Mouse (Mus musculus): ENCODE results near the gene Olfr1229. TPM values are rescaled to one million over a fixed set of nuclear protein-coding genes. Genes with fewer than 3 reads are reported as not detected.

Gene Olfr1229
- polyA plus RNA-seq (2015; fragmentation: Nextera tagmentation; extraction: Ambion mirVana) = not detected in 2 replicates

DNA sequence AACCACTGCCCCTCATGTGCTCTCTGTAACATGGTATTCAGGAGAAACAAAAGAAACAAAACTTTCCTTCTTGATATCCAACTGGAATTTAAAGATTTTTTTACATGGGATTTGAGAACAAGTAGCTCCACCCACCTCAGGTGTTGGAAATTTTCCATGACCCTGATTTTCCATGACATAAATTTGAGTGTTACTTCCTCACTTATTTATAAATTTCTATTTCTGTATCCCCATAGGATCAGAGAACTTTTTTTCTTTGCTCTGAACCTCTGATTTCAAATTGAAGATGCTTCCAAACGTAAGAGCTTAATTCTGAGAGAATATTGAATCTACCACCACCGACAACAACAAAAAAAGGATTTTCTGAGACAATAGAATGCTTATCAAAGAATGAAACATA, at the start of gene Olfr1229:
Gene Olfr1229, minus strand, starts transcription at position 101 of the 400 bp plus-strand sequence.
- no peaks in the 10 kb centered on the region for H3K27me3 ChIP-seq (replicated peaks)
- 73% methylated on average over 2 of the region's 2 CpGs for WGBS
- H3K9me3 ChIP-seq = no peaks in the 10 kb centered on the region
- H3K4me3 ChIP-seq (replicated peaks) = no peak within 1 kb of the TSS
- H3K4me2 ChIP-seq (replicated peaks) = no peak within 1 kb of the TSS
- H3K9ac ChIP-seq = no peak within 1 kb of the TSS
- H3K4me1 ChIP-seq (replicated peaks) = no peaks in the 10 kb centered on the region
- no peak for ATAC-seq
- H3K27ac ChIP-seq = no peak within 1 kb of the TSS
- H3K36me3 ChIP-seq = no peaks in the 10 kb centered on the region

DNA sequence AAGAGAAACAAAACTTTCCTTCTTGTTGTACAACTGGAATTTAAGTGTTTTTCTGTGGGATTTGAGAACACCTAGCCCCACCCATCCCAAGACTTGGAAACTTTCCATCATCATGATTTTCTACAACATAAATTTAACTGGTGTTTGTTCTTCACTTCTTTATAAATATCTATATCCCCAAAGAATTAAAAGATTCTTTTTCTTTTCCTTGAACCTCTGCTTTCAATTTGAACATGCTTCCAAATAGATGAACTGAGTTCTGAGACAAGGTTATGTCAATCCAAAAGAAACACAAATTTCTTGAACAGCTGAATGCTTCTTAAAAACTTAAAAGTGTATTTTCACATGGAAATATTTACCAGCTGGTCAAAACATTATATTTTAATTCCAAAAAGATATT, 41.8 kb upstream of the Olfr1229 start, which contains the start of gene Olfr1232:
Gene Olfr1232, minus strand, starts transcription at position 101 of the 400 bp plus-strand sequence.
- Histone ChIP-seq H3K27me3 (replicated peaks) (no peaks in the 10 kb centered on the region), H3K4me2 (replicated peaks) (no peak within 1 kb of the TSS), H3K9ac (no peak within 1 kb of the TSS)

DNA sequence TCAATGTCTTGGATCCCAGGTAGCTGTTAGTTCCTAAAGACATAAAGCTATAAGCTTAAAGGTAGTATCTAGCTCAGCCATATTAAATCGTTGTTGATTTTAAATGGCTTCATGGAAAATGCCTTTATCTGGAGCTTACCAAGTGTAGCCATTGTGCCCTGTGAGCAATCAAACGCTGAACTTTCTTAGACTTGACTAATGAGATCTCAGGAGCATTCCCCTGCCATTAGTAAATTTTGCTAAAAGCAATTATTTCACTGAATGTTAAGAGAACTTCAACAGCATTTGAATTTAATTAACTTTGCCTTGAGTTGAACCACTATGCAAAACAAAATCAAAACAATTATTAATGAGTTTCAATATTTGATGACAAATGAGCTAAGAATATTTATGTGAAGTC, 19.2 kb upstream of the Olfr1229 start, which contains the start of gene Olfr1231:
Gene Olfr1231, minus strand, starts transcription at position 101 of the 400 bp plus-strand sequence.
- ATAC-seq = no peak
- no peak within 1 kb of the TSS for H3K9ac ChIP-seq
- 77% methylated on average over 2 of the region's 2 CpGs for WGBS
- H3K27ac ChIP-seq = no peak within 1 kb of the TSS
- no peaks in the 10 kb centered on the region for H3K9me3 ChIP-seq
- no peak within 1 kb of the TSS for H3K4me2 ChIP-seq (replicated peaks)
- no peaks in the 10 kb centered on the region for H3K27me3 ChIP-seq (replicated peaks)
- no peak within 1 kb of the TSS for H3K4me3 ChIP-seq (replicated peaks)
- H3K4me1 ChIP-seq (replicated peaks) = no peaks in the 10 kb centered on the region
- H3K36me3 ChIP-seq = no peaks in the 10 kb centered on the region

More for the DNA sequence above, 41.8 kb upstream of the Olfr1229 start, which contains the start of gene Olfr1232:
- no peaks in the 10 kb centered on the region for H3K4me1 ChIP-seq (replicated peaks)
- H3K36me3 ChIP-seq = no peaks in the 10 kb centered on the region
- no peak within 1 kb of the TSS for H3K4me3 ChIP-seq (replicated peaks)
- no peak within 1 kb of the TSS for H3K27ac ChIP-seq
- H3K9me3 ChIP-seq = no peaks in the 10 kb centered on the region
- ATAC-seq = no peak

DNA sequence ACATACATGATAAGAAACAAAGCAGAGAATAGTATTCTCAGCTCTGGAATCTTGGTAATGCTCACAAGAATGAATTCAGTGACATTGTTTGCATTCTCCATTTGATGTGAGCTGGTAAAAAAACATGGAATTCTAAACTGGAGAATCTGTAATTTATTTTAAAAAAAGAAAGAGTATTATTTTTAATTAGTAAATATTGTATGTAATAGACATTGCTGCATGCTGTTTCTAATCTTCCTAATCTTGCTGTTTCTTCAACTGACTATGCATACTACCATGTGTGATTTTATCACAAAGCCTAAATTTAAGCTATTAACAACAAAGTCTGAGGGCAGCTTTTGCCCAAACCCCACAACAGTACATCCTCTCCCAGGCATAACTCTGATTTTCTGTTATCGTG, 9.4 kb upstream of the Olfr1229 start, which contains the start of gene Olfr1230:
Gene Olfr1230, minus strand, starts transcription at position 101 of the 400 bp plus-strand sequence.
- Histone ChIP-seq H3K36me3 (no peaks in the 10 kb centered on the region), H3K4me3 (replicated peaks) (no peak within 1 kb of the TSS), H3K27ac (no peak within 1 kb of the TSS), H3K4me2 (replicated peaks) (no peak within 1 kb of the TSS), H3K9ac (no peak within 1 kb of the TSS), H3K4me1 (replicated peaks) (no peaks in the 10 kb centered on the region), H3K9me3 (no peaks in the 10 kb centered on the region), H3K27me3 (replicated peaks) (no peaks in the 10 kb centered on the region)
- WGBS = 67% methylated on average over 1 of the region's 1 CpGs
- ATAC-seq = no peak

DNA sequence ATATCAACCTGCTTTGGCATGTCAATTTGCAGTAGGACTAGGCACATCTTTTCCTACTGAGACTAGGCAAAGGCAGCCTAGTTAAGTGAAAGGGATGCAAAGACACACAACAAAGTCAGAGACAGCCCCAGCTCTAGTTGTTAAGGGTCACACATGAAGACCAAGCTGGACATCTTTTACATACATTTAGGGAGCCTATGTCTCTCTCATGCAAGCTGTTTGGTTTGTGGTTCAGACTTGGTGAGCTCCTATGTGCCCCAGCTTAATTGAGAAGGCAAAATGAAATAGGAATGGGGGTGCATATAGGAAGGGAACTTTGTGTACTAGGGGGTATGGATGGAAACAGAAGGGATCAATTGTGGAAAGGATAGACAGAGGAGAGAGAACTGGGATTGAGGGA, 33.9 kb downstream of the Olfr1229 start, which contains the start of gene Olfr1228:
Gene Olfr1228, minus strand, starts transcription at position 101 of the 400 bp plus-strand sequence.
- Histone ChIP-seq H3K4me2 (replicated peaks) (no peak within 1 kb of the TSS), H3K36me3 (no peaks in the 10 kb centered on the region), H3K4me3 (replicated peaks) (no peak within 1 kb of the TSS), H3K9me3 (no peaks in the 10 kb centered on the region), H3K27ac (no peak within 1 kb of the TSS), H3K4me1 (replicated peaks) (no peaks in the 10 kb centered on the region), H3K9ac (no peak within 1 kb of the TSS), H3K27me3 (replicated peaks) (no peaks in the 10 kb centered on the region)
- no peak for ATAC-seq

Other genes with a start within 250 kb of the Olfr1229 start
- not detected in 2 replicates for gene Olfr1218, start 226.8 kb downstream of the Olfr1229 start, polyA plus RNA-seq (2015; fragmentation: Nextera tagmentation; extraction: Ambion mirVana)
- gene Olfr1219, start 204.5 kb downstream of the Olfr1229 start, polyA plus RNA-seq (2015; fragmentation: Nextera tagmentation; extraction: Ambion mirVana) = not detected in 2 replicates
- gene Olfr1220, start 181.2 kb downstream of the Olfr1229 start, polyA plus RNA-seq (2015; fragmentation: Nextera tagmentation; extraction: Ambion mirVana) = not detected in 2 replicates
- not detected in 2 replicates for gene Olfr1221, start 170.7 kb downstream of the Olfr1229 start, polyA plus RNA-seq (2015; fragmentation: Nextera tagmentation; extraction: Ambion mirVana)
- not detected in 2 replicates for gene Olfr1222, start 155.0 kb downstream of the Olfr1229 start, polyA plus RNA-seq (2015; fragmentation: Nextera tagmentation; extraction: Ambion mirVana)
- not detected in 2 replicates for gene Olfr1223, start 136.5 kb downstream of the Olfr1229 start, polyA plus RNA-seq (2015; fragmentation: Nextera tagmentation; extraction: Ambion mirVana)
- not detected in 2 replicates for gene Olfr1224-ps1, start 123.9 kb downstream of the Olfr1229 start, polyA plus RNA-seq (2015; fragmentation: Nextera tagmentation; extraction: Ambion mirVana)
- not detected in 2 replicates for gene Olfr1225, start 113.3 kb downstream of the Olfr1229 start, polyA plus RNA-seq (2015; fragmentation: Nextera tagmentation; extraction: Ambion mirVana)
- gene Olfr1226, start 88.0 kb downstream of the Olfr1229 start, polyA plus RNA-seq (2015; fragmentation: Nextera tagmentation; extraction: Ambion mirVana) = not detected in 2 replicates
- gene Olfr1228, start 34.0 kb downstream of the Olfr1229 start, polyA plus RNA-seq (2015; fragmentation: Nextera tagmentation; extraction: Ambion mirVana) = not detected in 2 replicates
- not detected in 2 replicates for gene Olfr1230, start 9.3 kb upstream of the Olfr1229 start, polyA plus RNA-seq (2015; fragmentation: Nextera tagmentation; extraction: Ambion mirVana)
- not detected in 2 replicates for gene Olfr1231, start 19.1 kb upstream of the Olfr1229 start, polyA plus RNA-seq (2015; fragmentation: Nextera tagmentation; extraction: Ambion mirVana)
- gene Olfr1232, start 41.7 kb upstream of the Olfr1229 start, polyA plus RNA-seq (2015; fragmentation: Nextera tagmentation; extraction: Ambion mirVana) = not detected in 2 replicates
- not detected in 2 replicates for gene Olfr1233, start 54.4 kb upstream of the Olfr1229 start, polyA plus RNA-seq (2015; fragmentation: Nextera tagmentation; extraction: Ambion mirVana)
- not detected in 2 replicates for gene Olfr1234, start 76.9 kb upstream of the Olfr1229 start, polyA plus RNA-seq (2015; fragmentation: Nextera tagmentation; extraction: Ambion mirVana)
- not detected in 2 replicates for gene Olfr1238, start 121.7 kb upstream of the Olfr1229 start, polyA plus RNA-seq (2015; fragmentation: Nextera tagmentation; extraction: Ambion mirVana)
- gene Olfr1239, start 132.4 kb upstream of the Olfr1229 start, polyA plus RNA-seq (2015; fragmentation: Nextera tagmentation; extraction: Ambion mirVana) = not detected in 2 replicates
- gene Olfr1240, start 155.0 kb upstream of the Olfr1229 start, polyA plus RNA-seq (2015; fragmentation: Nextera tagmentation; extraction: Ambion mirVana) = not detected in 2 replicates
- gene Olfr1241, start 199.1 kb upstream of the Olfr1229 start, polyA plus RNA-seq (2015; fragmentation: Nextera tagmentation; extraction: Ambion mirVana) = not detected in 2 replicates
- not detected in 2 replicates for gene Olfr1242, start 210.3 kb upstream of the Olfr1229 start, polyA plus RNA-seq (2015; fragmentation: Nextera tagmentation; extraction: Ambion mirVana)
- not detected in 2 replicates for gene Olfr1243, start 243.5 kb upstream of the Olfr1229 start, polyA plus RNA-seq (2015; fragmentation: Nextera tagmentation; extraction: Ambion mirVana)